Mouse (Mus musculus): ENCODE results near the gene Cntrl.

The Cntrl gene

GRCm38 (mm10) chr2:35109141-35109923 is at the start of gene Cntrl:
TSS of gene Cntrl (plus strand) at chr2:35109492.
- under 1% methylated on average over 62 of the region's 62 CpGs for WGBS

GRCm38 (mm10) chr2:35060256-35060655 is 49.0 kb upstream of the Cntrl start:
- WGBS: 92% methylated on average over 5 of the region's 5 CpGs

DNA sequence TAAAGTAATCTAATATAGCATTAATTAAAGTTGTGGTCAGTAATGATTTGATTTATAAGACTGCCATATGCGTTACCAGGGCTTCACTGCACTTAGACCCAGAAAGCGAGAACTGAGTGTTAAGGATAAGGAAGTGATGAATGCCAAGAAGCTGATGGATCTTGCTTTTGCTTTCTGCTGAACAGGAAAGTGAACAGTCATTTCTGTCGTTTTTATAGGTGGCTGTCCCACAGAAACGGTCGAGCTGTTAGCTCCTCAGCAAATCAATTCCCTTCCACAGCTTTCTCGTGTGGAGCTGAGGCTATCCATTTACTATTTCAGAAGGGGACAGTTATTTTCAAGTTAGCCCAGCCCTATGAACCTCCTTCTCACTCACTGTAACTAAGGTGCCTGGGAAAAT is 48.4 kb upstream of the Cntrl start:
- 79% methylated on average over 6 of the region's 6 CpGs for WGBS

GRCm38 (mm10) chr2:35061338-35061737 is 48.0 kb upstream of the Cntrl start, which contains the start of gene Hc:
TSS of gene Hc (minus strand) at chr2:35061438.
- 93% methylated on average over 5 of the region's 5 CpGs for WGBS

DNA sequence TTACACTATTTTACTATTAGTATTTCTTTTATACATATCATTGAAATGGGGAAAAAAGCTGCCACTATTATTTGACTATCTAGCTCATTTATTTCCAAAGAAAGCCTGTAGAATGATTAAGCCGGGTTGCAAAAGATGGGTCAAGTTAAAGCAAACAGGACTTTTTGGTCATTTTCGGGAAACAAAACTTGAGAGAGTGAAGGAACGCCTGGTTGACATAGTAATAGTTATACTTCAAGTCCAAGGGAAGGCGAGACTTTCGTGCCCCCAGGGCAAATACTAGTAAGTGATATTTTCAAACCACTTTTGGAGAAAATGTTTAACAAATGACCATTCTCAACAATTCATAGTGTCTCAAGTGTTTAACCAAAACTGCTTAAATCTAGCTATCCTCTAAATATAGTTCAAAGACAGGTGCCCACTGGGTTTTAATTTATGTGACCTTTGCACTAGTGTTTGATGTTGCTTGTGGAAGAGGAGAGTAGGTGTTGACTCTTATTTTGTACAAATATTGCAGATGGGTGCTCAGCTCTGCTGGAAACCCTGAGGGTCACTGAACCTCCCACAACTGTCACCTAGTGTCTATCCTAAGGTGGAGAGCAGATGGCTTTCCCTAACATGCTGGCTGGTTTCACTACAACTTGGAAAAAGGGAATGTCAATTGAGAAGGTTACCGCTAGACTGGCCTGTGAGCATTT is 45.8 kb upstream of the Cntrl start:
- 94% methylated on average over 6 of the region's 6 CpGs for WGBS

GRCm38 (mm10) chr2:35066525-35067082 is 42.7 kb upstream of the Cntrl start:
- 95% methylated on average over 13 of the region's 13 CpGs for WGBS

DNA sequence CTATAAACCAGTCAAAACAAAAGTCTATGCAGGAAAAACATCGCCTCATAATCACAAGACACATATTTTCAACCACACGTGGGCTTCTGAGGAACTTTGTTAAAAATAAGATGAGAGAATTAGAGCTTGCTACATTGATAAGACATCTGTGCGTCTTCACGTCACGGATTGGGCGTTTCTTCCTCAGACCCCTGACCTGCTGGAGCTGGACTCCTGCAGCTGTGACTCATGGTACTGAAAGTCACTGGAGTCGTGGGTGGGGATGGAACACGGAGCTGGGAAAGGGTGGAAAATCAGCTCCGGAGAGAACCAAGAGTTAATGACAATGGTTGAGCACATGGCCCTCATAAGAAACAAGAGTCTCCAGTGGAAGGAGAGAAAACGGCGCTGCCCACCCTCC is 42.2 kb upstream of the Cntrl start:
- 85% methylated on average over 11 of the region's 11 CpGs for WGBS

DNA sequence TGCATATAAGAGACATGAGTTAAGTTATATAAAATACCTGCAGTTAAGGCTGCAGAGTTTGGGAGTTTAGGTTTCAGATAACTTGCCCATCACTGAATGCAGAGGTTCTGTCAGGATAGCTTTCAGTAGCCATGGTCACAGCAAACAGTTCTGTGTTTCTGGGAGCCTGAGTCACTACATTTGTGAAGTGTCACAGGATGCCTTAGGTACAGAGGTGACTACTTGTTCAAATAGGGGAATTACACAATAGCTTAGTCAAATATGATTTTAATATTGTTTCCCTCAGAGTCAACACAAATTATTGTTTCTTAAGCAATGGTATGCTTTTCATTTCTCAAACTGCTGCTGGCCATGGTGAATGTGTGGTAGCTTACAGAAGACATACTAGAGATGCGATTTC is 40.2 kb upstream of the Cntrl start:
- 92% methylated on average over 1 of the region's 1 CpGs for WGBS

DNA sequence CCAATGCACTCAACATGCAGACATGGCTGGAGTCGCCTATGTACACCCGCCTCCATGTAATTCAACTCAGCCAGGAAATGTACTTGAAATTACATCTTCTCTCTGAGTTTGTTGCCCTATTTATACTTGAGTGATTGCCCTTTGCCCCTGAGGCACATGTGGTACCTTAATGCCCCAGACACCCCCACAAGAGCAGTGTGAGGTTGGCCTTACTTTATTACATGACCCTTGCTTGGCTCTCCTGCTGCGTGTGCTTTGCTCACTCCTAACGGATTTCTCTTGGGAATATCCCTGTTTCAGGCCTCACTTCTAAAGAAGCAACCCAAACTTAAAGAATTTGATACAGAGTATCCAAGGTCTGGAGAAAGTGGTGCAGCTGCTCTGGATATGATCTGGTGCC is 39.0 kb upstream of the Cntrl start:
- WGBS: 89% methylated on average over 4 of the region's 4 CpGs

DNA sequence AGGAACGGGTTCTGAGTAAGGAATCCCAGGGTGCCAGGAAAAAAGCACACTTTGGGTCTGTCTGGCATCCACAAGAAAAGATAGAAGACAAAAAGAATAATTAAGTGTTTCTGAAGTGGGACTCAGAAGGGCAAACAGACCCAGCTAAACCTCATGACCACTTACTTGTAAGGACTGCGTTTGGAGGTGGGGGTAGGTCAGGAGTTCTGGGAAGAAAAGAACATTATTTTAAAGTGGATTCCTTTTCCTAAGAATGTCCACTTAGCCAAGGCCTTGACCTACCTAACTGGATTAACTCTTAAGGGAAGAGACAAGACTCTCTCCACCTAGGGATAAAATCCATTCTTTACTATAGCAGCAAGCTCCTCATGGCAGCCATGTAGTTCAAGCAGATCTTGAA is 36.7 kb upstream of the Cntrl start:
- WGBS: 47% methylated on average over 2 of the region's 2 CpGs

DNA sequence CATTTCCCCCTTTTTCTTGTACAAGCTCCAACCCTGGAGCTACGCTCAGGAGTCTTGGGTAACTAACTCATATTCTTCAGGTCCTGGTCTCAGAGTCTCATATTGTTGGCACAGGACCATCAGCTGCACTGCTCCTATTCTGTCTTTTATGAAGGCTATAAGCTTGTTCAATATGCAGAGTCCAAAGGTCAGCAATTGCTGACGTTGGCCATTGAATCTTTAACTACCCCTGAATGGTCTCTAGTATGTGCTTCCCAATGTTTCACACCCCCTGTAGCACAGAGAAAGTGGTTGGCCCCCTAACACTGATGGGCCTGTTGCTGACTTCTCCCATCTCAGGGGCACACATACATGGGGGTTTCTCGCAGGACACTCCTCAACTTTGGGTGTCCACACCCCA is 35.0 kb upstream of the Cntrl start:
- 87% methylated on average over 3 of the region's 3 CpGs for WGBS

DNA sequence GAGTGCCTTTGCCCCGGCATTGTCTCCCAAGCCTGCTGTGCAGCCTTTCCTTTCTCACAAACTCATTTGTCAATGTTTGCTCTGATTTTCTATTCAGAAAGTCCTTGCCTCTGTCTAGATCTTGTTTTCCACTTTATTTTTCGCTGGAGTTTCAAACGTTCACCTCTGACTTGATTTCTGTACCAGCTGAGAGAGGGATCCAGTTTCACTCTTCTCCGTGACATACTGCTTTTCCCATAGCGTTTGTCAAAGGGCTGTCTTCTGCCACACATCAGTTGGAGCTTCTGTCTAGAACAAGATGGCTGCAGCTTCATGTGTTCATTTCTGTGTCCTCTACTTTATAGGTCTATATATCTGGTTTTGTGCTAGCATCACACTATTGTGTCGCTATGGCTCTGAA is 30.1 kb upstream of the Cntrl start:
- WGBS: 80% methylated on average over 6 of the region's 6 CpGs

- WGBS: 45% methylated on average over 4 of the region's 4 CpGs
Observed at GRCm38 (mm10) chr2:35087418-35087817, 21.9 kb upstream of the Cntrl start.

- 90% methylated on average over 6 of the region's 6 CpGs for WGBS
Observed at GRCm38 (mm10) chr2:35100529-35100928, 8.8 kb upstream of the Cntrl start.

- 97% methylated on average over 3 of the region's 3 CpGs for WGBS
Observed at GRCm38 (mm10) chr2:35101443-35101842, 7.8 kb upstream of the Cntrl start, which contains the start of gene AI182371. TSS of gene AI182371 (minus strand) at chr2:35101543.

GRCm38 (mm10) chr2:35103558-35103957 is 5.7 kb upstream of the Cntrl start:
- WGBS: 88% methylated on average over 5 of the region's 5 CpGs

- 78% methylated on average over 3 of the region's 3 CpGs for WGBS
Observed at GRCm38 (mm10) chr2:35104843-35105242, 4.4 kb upstream of the Cntrl start.

DNA sequence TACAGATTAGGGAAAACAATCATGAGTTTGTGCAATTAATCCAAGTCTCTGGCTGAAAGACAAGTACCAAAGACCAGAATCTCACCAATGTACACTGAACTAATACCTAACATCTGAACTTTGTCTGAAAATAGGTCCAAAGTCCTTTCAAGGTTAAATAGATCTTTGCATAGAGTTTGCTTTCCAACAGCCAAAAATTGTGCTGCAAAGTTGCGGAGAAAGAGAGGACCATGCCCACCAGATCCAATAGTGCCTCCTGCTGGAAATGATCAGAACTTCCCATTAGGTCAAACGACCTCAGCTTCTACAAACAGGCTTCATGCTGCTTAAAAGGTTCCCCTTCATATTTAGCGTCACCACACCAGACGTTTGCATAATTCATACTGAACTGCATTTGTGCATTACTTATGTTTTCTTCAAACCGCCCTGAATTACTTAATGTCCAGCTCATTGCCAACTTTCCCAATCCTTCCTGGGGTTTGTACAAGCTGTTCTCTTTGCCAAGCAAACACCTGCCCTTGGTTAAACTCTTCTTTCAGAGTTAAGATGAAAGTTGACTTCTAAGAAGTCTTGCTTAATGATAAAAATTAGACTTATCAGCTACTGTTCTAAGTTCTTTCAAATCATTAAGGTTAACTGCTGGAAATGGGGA is 1.2 kb upstream of the Cntrl start:
- WGBS: 44% methylated on average over 5 of the region's 5 CpGs

GRCm38 (mm10) chr2:35108712-35109111 is 580 bp upstream of the Cntrl start:
- WGBS: 25% methylated on average over 3 of the region's 3 CpGs

- WGBS: 1% methylated on average over 13 of the region's 13 CpGs
Observed at GRCm38 (mm10) chr2:35109924-35110304, 622 bp downstream of the Cntrl start.

DNA sequence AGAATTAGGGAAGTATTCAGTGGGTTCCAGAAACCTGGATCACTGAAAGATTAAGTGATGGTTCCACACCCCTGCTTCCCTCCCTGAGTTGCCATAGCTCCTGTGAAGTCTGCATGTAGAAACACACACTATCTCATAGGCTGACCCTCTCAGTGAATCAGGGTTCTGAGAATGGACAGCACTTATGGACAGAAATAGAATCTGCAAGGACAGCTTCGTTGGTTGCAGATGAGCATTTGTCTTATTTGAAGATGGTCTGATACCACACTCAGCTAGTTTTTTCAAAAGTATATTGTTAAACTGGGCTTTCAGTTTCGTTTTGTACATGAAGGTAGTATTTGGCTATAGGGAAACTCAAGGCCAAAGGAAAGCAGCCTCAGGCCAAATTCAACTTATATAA is 1.2 kb downstream of the Cntrl start:
- WGBS: 72% methylated on average over 2 of the region's 2 CpGs

- WGBS: 73% methylated on average over 7 of the region's 7 CpGs
Observed at GRCm38 (mm10) chr2:35124716-35125115, 15.4 kb downstream of the Cntrl start.

All from cerebral cortex, adult 2 months (tissue).